ENCODE assay signal across 26 mouse cellular contexts in genomic region chr10:8847974-8848373, GRCm38 (mm10). TPM values are rescaled to one million over a fixed set of nuclear protein-coding genes. Genes with fewer than 3 reads are reported as not detected.
DNase-seq lines count a peak whose midpoint lies in the region; ATAC-seq lines count a peak whose summit lies in the region.
"Had no signal": no experiment of that assay in that cellular context is flagged by ENCODE, and none has a peak within 500 bp of the region (broad histone marks: within the 10 kb centered on the region; RNA-seq: fewer than 3 reads in every experiment).

No protein-coding gene starts in this region.

- 0 out of 2 replicates have a peak, but pooled peaks have one; percentile 18 for ATAC-seq in forebrain, embryonic 16.5 days
- no peak for ATAC-seq in forebrain, embryonic 13.5 days
- ATAC-seq in hindbrain, embryonic 14.5 days (ENCODE audit: low FRiP score): peak; percentile 44; the same call in 1 of the 2 replicates
- ATAC-seq in neural tube, embryonic 14.5 days (ENCODE audit: low read depth): peak; percentile 39; the same call in 1 of the 2 replicates

- H3K36me3 ChIP-seq in forebrain, embryonic 16.5 days (ENCODE audit: control insufficient read depth, insufficient read depth): no peaks in the 10 kb centered on the region
- no peaks in the 10 kb centered on the region for H3K36me3 ChIP-seq in forebrain, embryonic 13.5 days (ENCODE audit: poor library complexity, severe bottlenecking)
- H3K36me3 ChIP-seq in hindbrain, embryonic 14.5 days (replicated peaks; ENCODE audit: control insufficient read depth, insufficient read depth): no peaks in the 10 kb centered on the region
- H3K36me3 ChIP-seq in neural tube, embryonic 14.5 days (ENCODE audit: control insufficient read depth, insufficient read depth, low read length): no peaks in the 10 kb centered on the region
- H3K36me3 ChIP-seq: liver, embryonic 15.5 days had no signal

- no peak overlapping the region for H3K27ac ChIP-seq in forebrain, embryonic 16.5 days (ENCODE audit: low read length)
- H3K27ac ChIP-seq in forebrain, embryonic 13.5 days: no peak overlapping the region
- H3K27ac ChIP-seq in hindbrain, embryonic 14.5 days: peak overlapping the region; percentile 20; the same call in 1 of the 2 replicates
- H3K27ac ChIP-seq in neural tube, embryonic 14.5 days (ENCODE audit: low read depth, low read length): no peak overlapping the region
- H3K27ac ChIP-seq: forebrain, embryonic 12.5 days; kidney, embryonic 15.5 days; left cerebral cortex, adult 2 months; liver, embryonic 15.5 days; lung, embryonic 15.5 days had no signal

- H3K9me3 ChIP-seq in forebrain, embryonic 16.5 days (ENCODE audit: control insufficient read depth, low read length): no peaks in the 10 kb centered on the region
- no peaks in the 10 kb centered on the region for H3K9me3 ChIP-seq in forebrain, embryonic 13.5 days (replicated peaks)
- no peaks in the 10 kb centered on the region for H3K9me3 ChIP-seq in hindbrain, embryonic 14.5 days (ENCODE audit: control insufficient read depth, low read length)
- no peaks in the 10 kb centered on the region for H3K9me3 ChIP-seq in neural tube, embryonic 14.5 days (ENCODE audit: control insufficient read depth, low read length)
- H3K9me3 ChIP-seq: forebrain, embryonic 12.5 days; kidney, embryonic 15.5 days; liver, embryonic 15.5 days; lung, embryonic 15.5 days had no signal

- H3K4me2 ChIP-seq in forebrain, embryonic 16.5 days (ENCODE audit: low read length): no peak overlapping the region
- H3K4me2 ChIP-seq in forebrain, embryonic 13.5 days: no peak overlapping the region
- no peak overlapping the region for H3K4me2 ChIP-seq in hindbrain, embryonic 14.5 days (replicated peaks)
- no peak overlapping the region for H3K4me2 ChIP-seq in neural tube, embryonic 14.5 days (ENCODE audit: low read depth, low read length)
- H3K4me2 ChIP-seq: forebrain, embryonic 12.5 days; heart, embryonic 12.5 days; kidney, embryonic 15.5 days; liver, embryonic 15.5 days; lung, embryonic 15.5 days had no signal

- 52% methylated on average over 4 of the region's 4 CpGs for WGBS in forebrain, embryonic 16.5 days
- 55% methylated on average over 4 of the region's 4 CpGs for WGBS in forebrain, embryonic 13.5 days
- 56% methylated on average over 4 of the region's 4 CpGs for WGBS in hindbrain, embryonic 14.5 days
- WGBS in neural tube, embryonic 14.5 days: 49% methylated on average over 4 of the region's 4 CpGs

- peaks cover 9% of the 10 kb centered on the region for H3K4me1 ChIP-seq in forebrain, embryonic 16.5 days (replicated peaks; ENCODE audit: control insufficient read depth, insufficient read depth, low read length)
- peaks cover 7% of the 10 kb centered on the region; the same call in 1 of the 2 replicates for H3K4me1 ChIP-seq in forebrain, embryonic 13.5 days
- H3K4me1 ChIP-seq in hindbrain, embryonic 14.5 days (replicated peaks; ENCODE audit: control insufficient read depth, insufficient read depth, low read length): peaks cover 7% of the 10 kb centered on the region
- no peaks in the 10 kb centered on the region; the same call in 1 of the 2 replicates for H3K4me1 ChIP-seq in neural tube, embryonic 14.5 days (ENCODE audit: control insufficient read depth, insufficient read depth, low read length)
- H3K4me1 ChIP-seq: liver, embryonic 15.5 days; megakaryocyte, embryonic 14.5 days had no signal

- H3K27me3 ChIP-seq in forebrain, embryonic 16.5 days (replicated peaks; ENCODE audit: control insufficient read depth, insufficient read depth, low read length): no peaks in the 10 kb centered on the region
- H3K27me3 ChIP-seq in forebrain, embryonic 13.5 days: no peaks in the 10 kb centered on the region
- no peaks in the 10 kb centered on the region for H3K27me3 ChIP-seq in hindbrain, embryonic 14.5 days (ENCODE audit: control insufficient read depth, insufficient read depth, low read length)
- no peaks in the 10 kb centered on the region for H3K27me3 ChIP-seq in neural tube, embryonic 14.5 days (ENCODE audit: control insufficient read depth, insufficient read depth, low read length)
- H3K27me3 ChIP-seq: forebrain, embryonic 12.5 days; heart, embryonic 12.5 days; kidney, embryonic 15.5 days; liver, embryonic 15.5 days; lung, embryonic 15.5 days had no signal

- DNase-seq in embryo, embryonic 10 days (ENCODE audit: low spot score): peak; percentile 31
- DNase-seq in hindbrain, embryonic 14.5 days (ENCODE audit: low spot score): no peak
- no peak for DNase-seq in frontal cortex, adult 2 months (ENCODE audit: extremely low spot score in 1 of 2, low spot score in 1 of 2)
- no peak for DNase-seq in layer of hippocampus, postnatal 25 days (ENCODE audit: extremely low spot score in 1 of 2, low spot score in 1 of 2)
- DNase-seq: cerebellum, adult 11-12 months; cerebellum, postnatal 36 days; gastrocnemius, postnatal 14 days; heart, adult 18-20 months; heart, postnatal 14 days; kidney, adult 11 months; kidney, postnatal 4 days; left cerebral cortex, postnatal 4 days; liver; lung, postnatal 36 days; midbrain, embryonic 14.5 days; right cerebral cortex, postnatal 14 days had no signal

- H3K4me3 ChIP-seq in forebrain, embryonic 16.5 days (replicated peaks; ENCODE audit: low read length): no peak overlapping the region
- no peak overlapping the region for H3K4me3 ChIP-seq in forebrain, embryonic 13.5 days
- no peak overlapping the region for H3K4me3 ChIP-seq in hindbrain, embryonic 14.5 days (replicated peaks; ENCODE audit: low read length)
- H3K4me3 ChIP-seq in neural tube, embryonic 14.5 days (ENCODE audit: low read depth, low read length): no peak overlapping the region
- H3K4me3 ChIP-seq: forebrain, embryonic 12.5 days; heart, embryonic 12.5 days; kidney, embryonic 15.5 days; left cerebral cortex, adult 2 months; liver, embryonic 15.5 days; lung, embryonic 15.5 days; megakaryocyte, embryonic 14.5 days had no signal

- H3K9ac ChIP-seq in forebrain, embryonic 16.5 days (replicated peaks; ENCODE audit: low read depth, low read length): no peak overlapping the region
- H3K9ac ChIP-seq in forebrain, embryonic 13.5 days: no peak overlapping the region
- H3K9ac ChIP-seq in hindbrain, embryonic 14.5 days: no peak overlapping the region
- H3K9ac ChIP-seq in neural tube, embryonic 14.5 days (replicated peaks; ENCODE audit: low read depth, low read length): no peak overlapping the region
- H3K9ac ChIP-seq: forebrain, embryonic 12.5 days; heart, embryonic 12.5 days; kidney, embryonic 15.5 days; liver, embryonic 15.5 days; lung, embryonic 15.5 days had no signal

RNA-seq across cellular contexts. Expression of gene Sash1, which starts 37.9 kb away (rescaled TPM):
- polyA plus RNA-seq in forebrain, embryonic 16.5 days (2015; fragmentation: Nextera tagmentation; extraction: Ambion mirVana): 1.3 TPM in 2 replicates
- 2.5 and 3.3 TPM in 2 replicates for polyA plus RNA-seq in forebrain, embryonic 13.5 days (2015; fragmentation: Nextera tagmentation; extraction: Ambion mirVana)
- polyA plus RNA-seq in hindbrain, embryonic 14.5 days (2014; fragmentation: Nextera tagmentation; extraction: Ambion mirVana): 4.0 and 5.3 TPM in 2 replicates
- polyA plus RNA-seq in neural tube, embryonic 14.5 days (2014; fragmentation: Nextera tagmentation; extraction: Ambion mirVana): 2.2 and 5.1 TPM in 2 replicates
- 34.4 and 35.6 TPM in 2 replicates for polyA plus RNA-seq in frontal cortex, adult 2 months (2012; rRNA removed)
- 10 to 100 TPM; 76.8 to 79.4 TPM for total RNA-seq in layer of hippocampus, postnatal 25 days (2021)
